Mouse (Mus musculus) ES-Bruce4 (cell line): Measurements from ENCODE around the gene Gdf7. TPM values are rescaled to one million over a fixed set of nuclear protein-coding genes. Genes with fewer than 3 reads are reported as not detected.

Experiments used
- H3K27ac ChIP-seq: 2 replicates; pipeline ENCODE4 v1.5.1; 2012; ENCODE audit warnings: low read length, inconsistent platforms; ENCODE audit not compliant: insufficient read depth
- H3K27me3 ChIP-seq: 2 replicates; pipeline ENCODE4 v1.6.1; 2012; ENCODE audit warnings: mild to moderate bottlenecking, low read length, inconsistent platforms; ENCODE audit not compliant: control insufficient read depth, poor library complexity, insufficient read depth, severe bottlenecking
- H3K36me3 ChIP-seq: 2 replicates; pipeline ENCODE4 v1.6.1; 2012; ENCODE audit warnings: inconsistent platforms, mild to moderate bottlenecking, low read length, moderate library complexity; ENCODE audit not compliant: control insufficient read depth, poor library complexity, insufficient read depth, severe bottlenecking
- H3K4me1 ChIP-seq: one replicate; pipeline ENCODE4 v1.8.1; 2011; ENCODE audit warnings: low read length; ENCODE audit not compliant: control insufficient read depth, insufficient read depth
- H3K4me3 ChIP-seq: 2 replicates; pipeline ENCODE4 v1.5.1; 2011; ENCODE audit warnings: low read depth, mild to moderate bottlenecking, low read length
- H3K9ac ChIP-seq: 2 replicates; pipeline ENCODE4 v1.6.1; 2012; ENCODE audit warnings: low read depth, mild to moderate bottlenecking, inconsistent platforms; ENCODE audit not compliant: poor library complexity, severe bottlenecking
- H3K9me3 ChIP-seq: replicated peaks from 2 replicates; pipeline ENCODE4 v1.6.1; 2012; ENCODE audit warnings: mild to moderate bottlenecking, low read length, inconsistent platforms; ENCODE audit not compliant: control insufficient read depth, poor library complexity, insufficient read depth, severe bottlenecking
- CTCF ChIP-seq: IDR thresholded peaks from one replicate; pipeline ENCODE4 v1.8.1; 2011; ENCODE audit warnings: low read depth, low read length
- EP300 ChIP-seq: IDR thresholded peaks from 2 replicates; pipeline ENCODE4 v1.6.1; 2011; ENCODE audit warnings: low read depth, low read length; ENCODE audit not compliant: insufficient read depth
- POLR2A ChIP-seq: IDR thresholded peaks from one replicate; pipeline ENCODE4 v1.8.1; 2011; ENCODE audit warnings: low read length; ENCODE audit not compliant: insufficient read depth
- polyA plus RNA-seq: library from polyadenylated mRNA; stranded (reverse); fragments of >200 nt; gene quantifications from 2 replicates; pipeline ENCODE4 v1.2.4, GENCODE M21; 2011; ENCODE audit warnings: low read depth; ENCODE audit not compliant: missing spikeins, insufficient read depth, insufficient read length

The Gdf7 gene
- polyA plus RNA-seq, 1 experiment, result not detected

DNA sequence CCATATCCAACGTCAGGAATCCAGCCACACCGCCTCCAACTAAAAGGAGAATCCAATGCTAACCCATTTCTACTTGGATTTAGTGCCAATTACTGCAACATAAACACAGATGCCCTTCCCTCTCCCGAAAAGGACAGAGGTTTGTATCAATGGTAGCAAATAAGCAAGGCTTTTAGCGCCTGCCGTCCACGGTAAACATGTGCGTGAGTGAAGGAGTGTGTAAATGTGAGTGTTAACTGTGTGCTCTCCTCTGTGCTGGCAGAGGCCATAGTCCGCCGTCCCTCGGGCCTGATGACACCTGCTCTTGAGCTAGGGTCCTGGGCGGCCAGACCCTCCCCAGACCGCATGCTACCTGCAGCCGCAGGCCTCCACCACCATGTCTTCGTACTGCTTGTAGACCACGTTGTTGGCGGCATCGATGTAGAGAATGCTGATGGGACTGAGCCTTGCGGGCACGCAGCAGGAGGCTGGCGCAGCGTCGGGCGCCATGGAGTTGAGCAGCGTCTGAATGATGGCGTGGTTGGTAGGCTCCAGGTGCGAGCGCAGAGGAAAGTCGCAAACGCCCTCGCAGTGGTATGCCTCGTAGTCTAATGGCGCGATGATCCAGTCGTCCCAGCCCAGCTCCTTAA is 4.1 kb downstream of the Gdf7 start:
- no peak for TF ChIP-seq CTCF
- TF ChIP-seq POLR2A, result no peak
- TF ChIP-seq EP300, result no peak
- H3K9ac ChIP-seq, result peak overlapping the region; percentile 47
- no peaks in the 10 kb centered on the region for H3K4me1 ChIP-seq
- no peaks in the 10 kb centered on the region for H3K36me3 ChIP-seq
- peak overlapping the region; percentile 72 for H3K4me3 ChIP-seq
- H3K27ac ChIP-seq, result no peak overlapping the region
- H3K27me3 ChIP-seq, result peaks cover 31% of the 10 kb centered on the region
- peaks cover 14% of the 10 kb centered on the region for H3K9me3 ChIP-seq

DNA sequence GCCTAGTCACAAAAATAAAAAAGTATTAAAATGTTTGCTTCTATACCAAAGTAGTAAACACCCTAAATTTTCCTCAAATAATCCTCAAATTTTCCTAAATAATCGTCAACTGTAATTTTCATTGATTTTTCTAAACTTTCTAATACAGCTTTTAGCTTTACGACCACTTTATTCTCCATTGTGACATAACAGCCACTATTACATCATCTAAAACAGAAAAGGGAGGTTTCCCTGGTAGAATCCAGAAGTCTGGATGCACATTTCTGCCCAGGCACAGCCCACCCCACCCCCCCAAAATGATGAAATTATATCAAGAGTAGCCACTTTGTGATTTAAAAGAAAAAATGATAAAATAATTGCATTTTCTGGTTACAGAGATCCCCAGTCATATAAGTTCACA is 5.6 kb downstream of the Gdf7 start:
- TF ChIP-seq POLR2A, result no peak
- no peak for TF ChIP-seq CTCF
- TF ChIP-seq EP300, result no peak
- no peaks in the 10 kb centered on the region for H3K36me3 ChIP-seq

DNA sequence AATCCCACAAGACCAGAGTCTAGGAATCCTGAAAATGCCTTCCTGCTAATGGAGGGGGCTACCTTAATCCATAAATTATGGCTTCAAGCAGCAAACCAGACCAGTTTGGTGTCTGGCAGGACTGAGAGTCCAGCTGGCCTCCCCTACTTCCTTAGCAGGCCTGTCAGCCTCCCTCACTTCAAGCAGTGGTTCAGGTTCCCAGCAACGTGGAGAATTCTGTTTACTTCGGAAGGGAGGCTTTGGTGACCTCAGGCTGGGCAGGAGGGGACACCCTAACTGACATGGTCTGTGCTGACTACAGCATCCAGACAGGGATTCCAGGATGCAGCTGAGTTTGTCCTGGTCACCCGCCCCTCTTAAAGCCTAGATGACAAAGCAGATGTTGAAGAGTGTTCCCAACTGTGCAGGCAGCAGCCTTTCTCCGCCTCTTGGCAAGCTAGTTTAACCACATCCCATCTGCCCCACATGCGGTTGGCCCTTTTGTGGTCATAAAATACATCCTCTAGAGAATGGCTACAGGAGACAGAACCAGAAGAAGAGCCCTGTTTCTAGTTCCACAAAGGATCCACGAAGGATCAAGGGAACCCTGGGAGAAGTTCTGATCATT is 6.3 kb downstream of the Gdf7 start:
- Histone ChIP-seq H3K4me3 (no peak overlapping the region), H3K27ac (no peak overlapping the region), H3K9ac (no peak overlapping the region), H3K4me1 (no peaks in the 10 kb centered on the region), H3K27me3 (peaks cover 22% of the 10 kb centered on the region), H3K36me3 (no peaks in the 10 kb centered on the region), H3K9me3 (peaks cover 13% of the 10 kb centered on the region)
- no peak for TF ChIP-seq CTCF
- TF ChIP-seq EP300, result no peak
- no peak for TF ChIP-seq POLR2A

More for the DNA sequence above, 5.6 kb downstream of the Gdf7 start:
- no peak overlapping the region for H3K4me3 ChIP-seq
- peaks cover 14% of the 10 kb centered on the region for H3K9me3 ChIP-seq
- no peak overlapping the region for H3K27ac ChIP-seq
- no peak overlapping the region for H3K9ac ChIP-seq
- H3K4me1 ChIP-seq, result no peaks in the 10 kb centered on the region
- peaks cover 29% of the 10 kb centered on the region for H3K27me3 ChIP-seq

DNA sequence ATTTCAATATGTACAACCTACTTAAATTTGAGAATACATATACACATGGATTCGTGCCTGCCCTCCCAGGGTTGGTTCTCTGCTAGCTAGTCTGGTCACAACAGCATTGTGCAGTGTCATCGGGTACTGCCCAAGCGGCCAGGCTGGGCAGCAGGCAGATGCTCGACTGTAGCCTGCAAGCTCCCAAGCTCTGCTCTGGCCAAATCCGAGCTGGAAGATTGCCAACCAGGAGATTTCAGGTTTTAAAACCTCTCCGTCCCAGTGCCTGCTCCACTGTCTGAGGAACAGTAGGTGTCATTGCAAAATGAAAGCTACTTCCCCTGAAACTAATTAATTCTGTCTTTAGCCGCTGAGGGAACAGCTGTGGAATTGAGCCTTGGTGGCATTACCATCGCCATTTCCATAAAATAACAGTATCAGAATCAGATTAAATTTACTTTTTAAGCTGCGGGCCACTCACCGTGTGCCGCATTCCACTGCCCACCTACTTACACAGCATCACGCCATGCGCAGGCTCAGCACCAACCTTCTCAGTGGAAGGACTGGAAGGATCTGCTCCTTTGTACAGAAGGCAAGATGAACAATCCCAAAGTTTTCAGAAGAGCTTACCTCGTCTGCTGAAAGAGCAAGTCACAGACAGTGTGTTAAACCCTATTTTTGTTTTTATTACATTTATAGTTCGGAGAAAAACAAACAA is 10.4 kb downstream of the Gdf7 start:
- no peak for TF ChIP-seq EP300
- TF ChIP-seq CTCF, result no peak
- TF ChIP-seq POLR2A, result no peak
- no peak overlapping the region for H3K9ac ChIP-seq
- no peaks in the 10 kb centered on the region for H3K9me3 ChIP-seq
- H3K27ac ChIP-seq, result no peak overlapping the region
- H3K27me3 ChIP-seq, result no peaks in the 10 kb centered on the region
- H3K4me1 ChIP-seq, result no peaks in the 10 kb centered on the region
- no peaks in the 10 kb centered on the region for H3K36me3 ChIP-seq
- H3K4me3 ChIP-seq, result no peak overlapping the region

DNA sequence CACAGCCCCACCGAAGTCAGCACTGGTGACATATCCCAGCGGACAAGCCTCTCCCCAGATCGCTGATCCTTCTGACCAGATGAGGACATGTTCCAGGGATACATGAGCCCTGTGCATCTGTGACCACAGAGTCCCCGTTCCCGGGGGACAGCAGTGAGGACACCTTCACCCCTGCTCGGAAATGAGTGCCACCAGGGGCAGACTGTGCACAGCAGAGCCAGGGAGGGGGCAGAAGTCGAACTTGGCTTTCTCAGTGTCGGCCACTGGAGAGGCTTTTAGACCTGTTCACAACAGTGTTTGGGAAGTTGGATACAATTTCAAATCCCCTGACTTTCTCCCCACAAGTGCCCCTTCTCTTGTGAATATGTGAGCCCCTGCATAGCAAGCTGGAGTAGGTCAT is 12.3 kb downstream of the Gdf7 start:
- H3K36me3 ChIP-seq, result no peaks in the 10 kb centered on the region
- H3K27me3 ChIP-seq, result no peaks in the 10 kb centered on the region
- no peak for TF ChIP-seq POLR2A
- no peak for TF ChIP-seq EP300
- TF ChIP-seq CTCF, result no peak
- H3K9ac ChIP-seq, result no peak overlapping the region
- no peaks in the 10 kb centered on the region for H3K9me3 ChIP-seq
- H3K4me3 ChIP-seq, result no peak overlapping the region
- H3K27ac ChIP-seq, result no peak overlapping the region
- no peaks in the 10 kb centered on the region for H3K4me1 ChIP-seq

DNA sequence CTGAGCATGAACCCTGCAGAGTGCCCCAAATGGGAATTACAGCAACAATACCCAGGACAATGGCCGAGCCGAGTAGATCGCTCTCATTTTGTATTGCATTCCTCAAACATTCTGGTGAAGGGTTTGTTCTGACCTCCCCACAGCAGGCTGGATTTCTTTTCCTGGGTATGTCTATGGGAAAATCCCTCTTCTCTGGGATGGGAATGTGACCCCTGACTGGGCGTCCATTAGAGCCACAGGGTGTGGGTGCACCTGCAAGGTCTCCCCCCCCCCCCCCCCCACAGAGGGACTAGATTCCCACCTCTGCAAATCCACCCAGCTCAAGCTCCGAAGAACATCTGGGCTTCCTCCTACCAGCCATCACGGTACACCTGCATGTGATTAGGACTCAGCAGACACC is 12.7 kb downstream of the Gdf7 start:
- TF ChIP-seq CTCF (no peak), EP300 (no peak), POLR2A (no peak)
- Histone ChIP-seq H3K36me3 (no peaks in the 10 kb centered on the region), H3K27me3 (no peaks in the 10 kb centered on the region), H3K4me1 (no peaks in the 10 kb centered on the region), H3K9ac (no peak overlapping the region), H3K9me3 (no peaks in the 10 kb centered on the region), H3K27ac (no peak overlapping the region), H3K4me3 (no peak overlapping the region)
